Mouse (Mus musculus) CH12.LX (cell line): ENCODE results near the gene Styx. TPM values are rescaled to one million over a fixed set of nuclear protein-coding genes. Genes with fewer than 3 reads are reported as not detected.

ENCODE experiments used
- DNase-seq: peaks from one replicate; pipeline ENCODE4 v3.0.0-alpha.2; 2013; ENCODE audit errors: extremely low read depth
- H3K27ac ChIP-seq: 2 replicates; pipeline ENCODE4 v1.5.1; 2012; ENCODE audit warnings: low read depth, mild to moderate bottlenecking, control low read depth, moderate library complexity; ENCODE audit not compliant: insufficient read depth
- H3K27me3 ChIP-seq: replicated peaks from 2 replicates; pipeline ENCODE3; 2012; ENCODE audit warnings: inconsistent platforms
- H3K36me3 ChIP-seq, 2 experiments: replicated peaks in 1 of 2; 2 replicates each; pipeline versions ENCODE3 to v1.6.1; 2012; ENCODE audit warnings: inconsistent platforms in 1 of 2, low read length in 1 of 2, mild to moderate bottlenecking in 1 of 2, mixed read lengths in 1 of 2, moderate library complexity in 1 of 2; ENCODE audit not compliant: control insufficient read depth in 1 of 2, insufficient read depth in 1 of 2
- H3K4me1 ChIP-seq, 2 experiments: 2 replicates each; pipeline ENCODE4 v1.6.1; 2012; ENCODE audit warnings: inconsistent platforms in 1 of 2, moderate library complexity in 1 of 2; ENCODE audit not compliant: insufficient read depth in 2 of 2, control insufficient read depth in 1 of 2
- H3K4me2 ChIP-seq: 2 replicates; pipeline ENCODE4 v1.6.1; 2012; ENCODE audit warnings: low read depth, mild to moderate bottlenecking, control low read depth; ENCODE audit not compliant: poor library complexity, insufficient read depth, severe bottlenecking
- H3K4me3 ChIP-seq, 3 experiments: fragments of 150-350 bp in 1 of 3; sonication (generic) in 1 of 3; replicated peaks in 1 of 3; 2 replicates each; pipeline versions ENCODE3 to v1.5.1; 2011 to 2012; ENCODE audit warnings: low read depth in 2 of 3, low read length in 2 of 3, mild to moderate bottlenecking in 2 of 3, moderate library complexity in 2 of 3, control low read depth in 1 of 3, improper control_type of control experiment in 1 of 3, inconsistent platforms in 1 of 3, mixed read lengths in 1 of 3; ENCODE audit not compliant: poor library complexity in 1 of 3
- H3K79me2 ChIP-seq: replicated peaks from 2 replicates; pipeline ENCODE4 v1.6.1; 2012; ENCODE audit warnings: mild to moderate bottlenecking, moderate library complexity; ENCODE audit not compliant: control insufficient read depth, poor library complexity, insufficient read depth, severe bottlenecking; ENCODE audit errors: extremely low read depth
- H3K9ac ChIP-seq: 2 replicates; pipeline ENCODE4 v1.6.1; 2012; ENCODE audit warnings: low read depth, mild to moderate bottlenecking, control low read depth, moderate library complexity; ENCODE audit not compliant: insufficient read depth
- H3K9me3 ChIP-seq: replicated peaks from 2 replicates; pipeline ENCODE3; 2012; ENCODE audit warnings: low read length, inconsistent platforms, mixed read lengths
- BHLHE40 ChIP-seq: IDR thresholded peaks from 2 replicates; pipeline ENCODE4 v1.6.1; 2011; ENCODE audit warnings: mild to moderate bottlenecking, low read depth, low read length, improper control_type of control experiment
- CHD1 ChIP-seq: IDR thresholded peaks from 2 replicates; pipeline ENCODE4 v1.6.1; 2012; ENCODE audit warnings: low read depth, low read length, improper control_type of control experiment, inconsistent platforms
- CHD2 ChIP-seq: IDR thresholded peaks from 2 replicates; pipeline ENCODE4 v1.6.1; 2011; ENCODE audit warnings: low read length, improper control_type of control experiment
- CTCF ChIP-seq, 2 experiments: IDR thresholded peaks in 1 of 2; conservative IDR thresholded peaks in 1 of 2; 2 replicates each; pipeline ENCODE4 v1.5.1; 2011 to 2012; ENCODE audit warnings: low read depth in 2 of 2, low read length in 2 of 2, improper control_type of control experiment in 1 of 2, inconsistent platforms in 1 of 2, mild to moderate bottlenecking in 1 of 2, moderate library complexity in 1 of 2
- E2F4 ChIP-seq: IDR thresholded peaks from 2 replicates; pipeline ENCODE4 v1.6.1; 2011; ENCODE audit warnings: low read depth, low read length, improper control_type of control experiment; ENCODE audit not compliant: insufficient replicate concordance
- EP300 ChIP-seq: IDR thresholded peaks from 2 replicates; pipeline ENCODE4 v1.6.1; 2011; ENCODE audit warnings: low read length, improper control_type of control experiment
- GABPA ChIP-seq: IDR thresholded peaks from 2 replicates; pipeline ENCODE4 v1.6.1; 2012; ENCODE audit warnings: low read depth, low read length, improper control_type of control experiment, inconsistent platforms; ENCODE audit not compliant: insufficient replicate concordance
- JUND ChIP-seq: conservative IDR thresholded peaks from 2 replicates; pipeline ENCODE4 v1.6.1; 2011; ENCODE audit warnings: low read depth, low read length, improper control_type of control experiment
- KAT2A ChIP-seq: IDR thresholded peaks from 2 replicates; pipeline ENCODE4 v1.6.1; 2012; ENCODE audit warnings: low read length, improper control_type of control experiment, inconsistent platforms; ENCODE audit not compliant: insufficient replicate concordance
- MAFK ChIP-seq: IDR thresholded peaks from 2 replicates; pipeline ENCODE4 v1.6.1; 2011; ENCODE audit warnings: low read length, improper control_type of control experiment; ENCODE audit not compliant: insufficient replicate concordance
- MAX ChIP-seq: IDR thresholded peaks from 2 replicates; pipeline ENCODE4 v1.6.1; 2011; ENCODE audit warnings: low read length, improper control_type of control experiment
- MAZ ChIP-seq: IDR thresholded peaks from 2 replicates; pipeline ENCODE4 v1.6.1; 2012; ENCODE audit warnings: low read depth, mild to moderate bottlenecking, inconsistent platforms, low read length, improper control_type of control experiment, moderate library complexity
- MXI1 ChIP-seq: IDR thresholded peaks from 2 replicates; pipeline ENCODE4 v1.6.1; 2011; ENCODE audit warnings: mild to moderate bottlenecking, low read depth, low read length, improper control_type of control experiment
- MYC ChIP-seq: IDR thresholded peaks from 2 replicates; pipeline ENCODE4 v1.6.1; 2011; ENCODE audit warnings: low read depth, mild to moderate bottlenecking, improper control_type of control experiment, low read length
- POLR2AphosphoS2 ChIP-seq: IDR thresholded peaks from 2 replicates; pipeline ENCODE4 v1.6.1; 2011; ENCODE audit warnings: low read depth, low read length, improper control_type of control experiment
- RAD21 ChIP-seq: IDR thresholded peaks from 2 replicates; pipeline ENCODE4 v1.6.1; 2011; ENCODE audit warnings: low read depth, mild to moderate bottlenecking, low read length, improper control_type of control experiment, moderate library complexity
- UBTF ChIP-seq: IDR thresholded peaks from 2 replicates; pipeline ENCODE4 v1.6.1; 2012; ENCODE audit warnings: low read depth, mild to moderate bottlenecking, inconsistent platforms, low read length, improper control_type of control experiment, moderate library complexity
- USF1 ChIP-seq: IDR thresholded peaks from 2 replicates; pipeline ENCODE4 v1.6.1; 2014; ENCODE audit warnings: low read depth, mild to moderate bottlenecking, inconsistent platforms, low read length, improper control_type of control experiment
- ZMIZ1 ChIP-seq: IDR thresholded peaks from 2 replicates; pipeline ENCODE4 v1.6.1; 2012; ENCODE audit warnings: low read depth, mild to moderate bottlenecking, inconsistent platforms, low read length, improper control_type of control experiment
- dilution Hi-C: fragments of 300-500 bp; cut with MboI; formaldehyde crosslinking; loops from 2 replicates; pipeline ENCODE4 v1.14.3; 2020; ENCODE audit warnings: low sequenced_read_pairs; ENCODE audit not compliant: extremely low pct_unique_long_range_greater_than_20kb, extremely low pct_ligation_motif_present
- in situ Hi-C: fragments of 300-500 bp; cut with MboI; formaldehyde crosslinking; loops from 3 replicates; pipeline ENCODE4 v1.14.3; 2019; ENCODE audit warnings: low sequenced_read_pairs, low pct_ligation_motif_present, low pct_unique_long_range_greater_than_20kb, mixed read lengths
- polyA plus RNA-seq: library from polyadenylated mRNA; unstranded; fragments of >175 nt; gene quantifications from 2 replicates; pipeline ENCODE4 v1.2.1, GENCODE M21; 2012; ENCODE audit warnings: low read depth; ENCODE audit not compliant: insufficient read length
- total RNA-seq, 2 experiments: library from RNA; depleted of rRNA; stranded (reverse); fragments of 300-350 nt in 1 of 2; fragments of >200 nt in 1 of 2; gene quantifications; 2 replicates each; pipeline ENCODE4 v1.2.3; 2012 to 2014

Gene Styx
- total and polyA plus RNA-seq, 3 experiments: 15.7 to 41.2 (median 21.8) TPM

DNA sequence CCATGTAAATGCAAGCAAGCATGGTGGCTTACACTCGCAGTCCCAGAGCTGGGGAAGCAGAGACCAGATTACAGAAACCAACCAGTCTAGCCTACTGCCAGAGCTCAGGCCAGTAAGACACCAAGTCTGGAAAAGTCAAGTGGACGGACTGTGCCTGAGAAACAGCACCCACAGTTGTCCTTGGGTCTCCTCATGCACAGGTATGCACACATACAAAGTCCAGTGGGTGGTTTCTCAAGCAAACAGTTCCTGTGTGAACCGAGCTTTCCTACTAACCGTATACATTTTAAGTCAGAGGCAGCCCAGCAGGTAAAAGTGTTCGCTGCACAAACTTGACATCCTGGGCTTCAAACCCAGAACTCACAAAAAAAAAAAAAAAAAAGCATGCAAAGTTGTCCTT is 45.0 kb upstream of the Styx start:
- dilution Hi-C loops: no loop called here
- peaks cover 43 to 82% of the 10 kb centered on the region in 2 experiments for H3K36me3 ChIP-seq

DNA sequence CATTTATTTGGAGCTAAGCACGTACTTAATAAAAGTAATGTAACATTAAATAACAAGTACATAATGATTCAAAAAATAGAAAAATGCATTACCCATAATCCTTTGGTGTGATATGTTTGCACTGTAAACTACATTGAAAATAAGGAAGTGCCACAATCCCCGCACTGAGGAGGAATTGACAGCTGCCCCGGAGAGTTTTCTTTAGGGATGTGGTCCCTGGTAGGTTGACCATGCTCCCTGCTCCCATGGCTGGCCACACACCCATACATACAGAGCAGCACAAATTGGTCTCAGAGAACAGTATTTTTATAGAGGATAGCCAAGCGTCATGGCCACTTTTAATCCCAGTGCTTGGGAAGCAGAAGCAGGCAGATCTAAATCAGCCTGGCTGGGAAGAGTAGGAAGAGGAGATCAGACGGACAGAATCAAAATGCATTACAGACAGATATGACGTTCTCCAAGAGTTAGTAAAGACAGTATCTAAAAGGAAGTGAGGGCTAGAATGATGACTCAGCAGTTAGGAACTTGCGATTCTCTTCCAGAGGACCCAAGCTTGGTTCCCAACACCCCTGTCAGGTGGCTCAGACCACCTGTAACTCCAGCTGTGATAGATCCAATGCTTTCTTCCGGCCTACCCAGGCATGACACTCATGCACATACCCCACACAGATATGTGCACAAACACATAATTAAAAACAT is 43.1 kb upstream of the Styx start:
- DNase-seq: no peak
- in situ Hi-C loops (no loop called here), dilution Hi-C loops (no loop called here)
- H3K27ac ChIP-seq: no peak overlapping the region
- H3K27me3 ChIP-seq: no peaks in the 10 kb centered on the region
- H3K9ac ChIP-seq: no peak overlapping the region
- H3K4me3 ChIP-seq: no peak overlapping the region
- H3K9me3 ChIP-seq: no peaks in the 10 kb centered on the region
- peaks cover 64% of the 10 kb centered on the region for H3K79me2 ChIP-seq
- H3K4me2 ChIP-seq: no peak overlapping the region
- peaks cover 4 to 17% of the 10 kb centered on the region in 2 experiments for H3K4me1 ChIP-seq
- peaks cover 27 to 68% of the 10 kb centered on the region in 2 experiments for H3K36me3 ChIP-seq
- TF ChIP-seq E2F4 (no peak), RAD21 (no peak), MAFK (peak; percentile 92), EP300 (no peak), JUND (no peak), CTCF (conservative IDR thresholded peaks at IDR 0.05 in 1 of 2, IDR thresholded peaks at IDR 0.05 in 1 of 2; ENCODE audit: low read depth in 2 of 2, low read length in 2 of 2) (no peak), BHLHE40 (no peak)

More for the DNA sequence above, 45.0 kb upstream of the Styx start:
- Histone ChIP-seq H3K4me2 (no peak overlapping the region), H3K27me3 (no peaks in the 10 kb centered on the region), H3K9ac (no peak overlapping the region), H3K79me2 (peaks cover 46% of the 10 kb centered on the region), H3K4me3 (no peak overlapping the region), H3K9me3 (no peaks in the 10 kb centered on the region), H3K4me1 (peaks cover 4 to 17% of the 10 kb centered on the region in 2 experiments), H3K27ac (no peak overlapping the region)
- DNase-seq: no peak
- in situ Hi-C loops: no loop called here
- no peak for TF ChIP-seq MYC
- TF ChIP-seq KAT2A: no peak
- no peak for TF ChIP-seq UBTF
- no peak for TF ChIP-seq MXI1
- no peak for TF ChIP-seq EP300
- no peak for TF ChIP-seq CHD2
- no peak for TF ChIP-seq MAZ
- TF ChIP-seq JUND: no peak
- TF ChIP-seq GABPA: no peak
- no peak for TF ChIP-seq POLR2AphosphoS2
- no peak for TF ChIP-seq CHD1
- no peak for TF ChIP-seq ZMIZ1
- TF ChIP-seq MAX: no peak
- no peak for TF ChIP-seq USF1
- TF ChIP-seq, all 38 proteins: peak for 0
